Mouse (Mus musculus) layer of hippocampus, adult 9-11 months (tissue): Measurements from ENCODE around the gene A430078G23Rik.

Source experiments
- DNase-seq: peaks from one replicate; pipeline ENCODE4 v3.0.0; 2022

Gene A430078G23Rik

GRCm38 (mm10) chr8:3350747-3351146, 2.5 kb upstream of the A430078G23Rik start:
- DNase-seq, result no peak

- DNase-seq, result no peak
These were observed 500 bp upstream of the A430078G23Rik start for GRCm38 (mm10) chr8:3352715-3353114.

GRCm38 (mm10) chr8:3353811-3354442, 712 bp downstream of the A430078G23Rik start:
- no peak for DNase-seq

DNA sequence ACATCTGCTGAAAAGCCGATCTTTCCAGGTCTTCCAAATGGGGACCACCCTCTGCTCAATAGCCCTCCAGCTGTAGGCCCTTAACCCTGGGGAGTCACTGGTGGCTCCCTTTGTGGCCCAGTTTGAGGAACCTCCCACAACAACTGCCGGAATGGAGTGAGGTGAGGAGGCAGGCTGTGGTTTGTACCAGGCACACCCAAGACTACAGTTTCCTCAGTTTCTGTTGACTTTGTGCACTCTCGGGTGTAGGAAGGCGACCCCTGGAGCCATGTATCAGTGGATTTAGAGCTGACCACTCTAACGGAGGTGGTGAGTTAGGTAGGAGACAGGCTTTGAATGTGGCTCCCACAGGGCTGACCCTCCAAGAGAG, 1.2 kb downstream of the A430078G23Rik start:
- DNase-seq, result no peak

DNA sequence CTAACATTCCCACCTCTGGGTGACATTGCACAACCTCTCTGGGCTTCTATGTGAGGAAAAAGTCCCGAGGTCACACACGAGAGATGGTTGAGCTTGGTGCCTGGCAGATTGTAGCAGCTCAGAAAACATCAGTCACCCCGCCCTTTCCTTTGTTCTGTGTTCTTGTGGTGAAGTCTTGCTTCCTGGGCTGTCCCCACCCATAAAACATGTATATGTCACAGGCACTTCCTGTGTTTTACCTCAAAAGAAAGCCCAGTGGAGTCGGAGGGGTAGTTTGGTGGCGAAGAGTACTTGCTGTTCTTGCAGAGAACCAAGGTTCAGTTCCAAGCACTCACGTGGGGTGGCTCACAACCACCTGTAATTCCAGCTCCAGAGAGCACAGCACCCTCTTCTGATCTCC, 2.4 kb downstream of the A430078G23Rik start:
- DNase-seq, result no peak

- DNase-seq, result peak; percentile 48
These were observed 4.8 kb downstream of the A430078G23Rik start for GRCm38 (mm10) chr8:3358060-3358459.

DNA sequence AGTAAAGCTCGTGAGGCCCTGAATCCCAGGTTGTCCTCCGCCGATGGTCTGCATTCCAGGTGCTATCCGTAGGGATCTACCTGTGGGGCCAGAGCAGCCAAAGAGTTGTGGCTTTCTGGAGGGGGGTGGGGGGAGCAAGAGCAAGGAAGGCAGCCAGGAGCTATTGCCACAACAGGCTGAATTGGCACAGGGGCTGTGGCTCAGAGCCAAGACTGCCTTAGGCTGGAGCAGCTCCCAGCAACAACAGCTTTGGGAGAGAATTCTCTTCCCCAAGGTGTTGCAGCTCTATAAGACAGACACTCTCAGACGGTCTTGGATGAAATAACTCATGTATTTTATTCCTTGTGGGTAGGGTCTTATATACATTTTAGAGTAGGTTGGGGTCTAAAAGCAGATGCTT, 13.9 kb downstream of the A430078G23Rik start:
- no peak for DNase-seq

- no peak for DNase-seq
These were observed 14.9 kb downstream of the A430078G23Rik start for GRCm38 (mm10) chr8:3368091-3368490.

- no peak for DNase-seq
These were observed 22.5 kb downstream of the A430078G23Rik start for GRCm38 (mm10) chr8:3375748-3376147.

- no peak for DNase-seq
These were observed 23.5 kb downstream of the A430078G23Rik start for GRCm38 (mm10) chr8:3376641-3377274.

- peak; percentile 57 for DNase-seq
These were observed 34.1 kb downstream of the A430078G23Rik start for GRCm38 (mm10) chr8:3387286-3387685.

DNA sequence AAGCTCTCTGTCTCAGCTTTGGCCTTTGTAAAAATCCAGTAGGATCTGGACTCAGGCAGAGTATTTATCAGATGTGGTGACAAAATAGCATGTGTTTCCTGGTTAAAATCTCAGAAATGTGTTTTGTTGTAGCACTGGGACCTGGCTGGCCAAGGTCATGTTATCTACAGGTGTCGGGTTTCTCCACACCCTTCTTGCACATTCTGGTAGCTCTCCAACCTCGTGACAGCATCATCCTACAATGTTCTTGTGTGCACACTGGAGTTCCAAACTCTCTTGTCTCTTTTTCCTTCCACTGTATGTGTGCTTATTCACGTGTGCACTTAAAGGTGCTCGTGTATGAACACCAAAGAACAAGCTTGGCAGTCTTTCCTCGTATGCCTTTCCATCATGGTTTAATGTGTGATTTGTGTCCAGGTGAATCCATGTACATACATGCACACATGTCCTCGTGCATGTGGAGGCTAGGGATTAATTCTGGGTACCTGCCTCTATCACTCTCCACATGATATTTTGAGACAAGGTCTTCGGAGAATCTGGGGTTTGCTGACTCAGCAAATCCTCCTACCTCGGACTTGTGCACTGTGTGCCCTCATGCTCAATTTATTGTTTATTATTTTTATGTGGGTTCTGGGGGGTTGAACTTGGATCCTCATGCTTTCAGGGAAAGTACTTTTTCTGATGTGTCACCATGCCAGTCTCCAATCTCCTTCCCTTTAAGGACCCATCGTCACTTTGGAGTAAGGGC, 35.5 kb downstream of the A430078G23Rik start:
- DNase-seq, result no peak

DNA sequence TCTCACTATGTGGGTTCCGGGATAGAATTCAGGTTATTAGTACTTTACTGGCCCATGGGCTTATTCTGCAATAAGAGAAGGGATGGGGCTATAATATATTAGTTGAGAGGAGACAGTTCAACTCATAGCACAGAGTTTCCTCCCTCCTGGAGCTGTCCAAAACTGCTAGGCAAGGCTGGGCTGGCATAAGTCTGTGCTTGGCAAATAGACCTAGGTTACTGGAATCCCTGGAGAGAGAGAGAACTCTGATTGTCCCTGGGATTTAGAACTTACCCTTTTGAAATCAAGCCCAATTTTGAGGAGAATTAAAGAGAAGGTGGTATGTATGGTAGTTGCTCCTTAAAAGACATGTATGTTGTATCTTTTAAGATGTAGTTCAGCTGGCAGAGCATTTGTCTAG, 36.3 kb downstream of the A430078G23Rik start:
- DNase-seq, result no peak

GRCm38 (mm10) chr8:3392293-3392692, 39.1 kb downstream of the A430078G23Rik start:
- DNase-seq, result no peak

- DNase-seq, result peak; percentile 88
These were observed 39.8 kb downstream of the A430078G23Rik start, which contains the start of gene Arhgef18 for GRCm38 (mm10) chr8:3392771-3393710. TSS of gene Arhgef18 (plus strand) at chr8:3393006.

GRCm38 (mm10) chr8:3394600-3394999, 41.4 kb downstream of the A430078G23Rik start:
- no peak for DNase-seq

DNA sequence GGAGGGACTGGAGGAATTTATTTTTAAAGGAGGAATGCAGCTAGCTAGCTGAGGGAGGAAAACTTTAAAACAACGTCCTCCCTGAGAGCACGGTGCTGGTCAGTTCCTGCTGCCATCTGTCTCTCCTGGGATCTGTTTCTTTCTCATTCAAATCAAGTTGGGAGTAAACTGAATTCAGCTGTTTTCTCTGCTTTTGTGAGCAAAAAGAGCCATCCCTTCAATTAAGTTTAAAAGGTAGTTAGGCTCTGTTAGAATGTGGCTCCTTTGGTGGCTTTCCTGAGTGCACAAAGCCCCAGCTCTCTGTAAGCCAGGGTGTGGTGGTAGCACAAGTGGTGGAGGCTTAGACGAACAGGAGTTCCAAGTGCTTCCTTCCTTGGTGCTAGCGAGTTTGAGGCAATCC, 42.0 kb downstream of the A430078G23Rik start:
- DNase-seq, result no peak

- DNase-seq, result no peak
These were observed 44.4 kb downstream of the A430078G23Rik start for GRCm38 (mm10) chr8:3397597-3397996.

DNA sequence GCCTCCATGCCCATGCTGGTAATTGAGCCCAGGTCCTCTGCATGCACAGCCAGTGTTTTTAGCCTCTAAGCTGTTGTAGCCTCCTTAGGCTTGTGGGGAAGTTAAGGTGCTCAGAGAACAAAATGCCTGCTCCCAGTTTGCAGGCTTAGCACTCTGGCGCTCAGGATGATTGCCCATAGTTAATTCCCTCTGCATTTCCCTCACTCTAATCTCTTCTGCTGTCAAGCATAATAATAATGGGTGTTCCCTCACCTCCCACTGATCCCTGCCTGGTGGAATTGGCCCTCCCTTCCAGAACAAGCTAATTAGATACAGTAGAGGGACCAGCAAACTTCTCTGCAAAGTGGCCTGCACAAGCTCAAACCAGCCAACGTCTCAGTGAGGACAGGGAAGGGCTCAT, 47.3 kb downstream of the A430078G23Rik start:
- DNase-seq, result no peak

- DNase-seq, result no peak
These were observed 54.2 kb downstream of the A430078G23Rik start for GRCm38 (mm10) chr8:3407417-3407816.

DNA sequence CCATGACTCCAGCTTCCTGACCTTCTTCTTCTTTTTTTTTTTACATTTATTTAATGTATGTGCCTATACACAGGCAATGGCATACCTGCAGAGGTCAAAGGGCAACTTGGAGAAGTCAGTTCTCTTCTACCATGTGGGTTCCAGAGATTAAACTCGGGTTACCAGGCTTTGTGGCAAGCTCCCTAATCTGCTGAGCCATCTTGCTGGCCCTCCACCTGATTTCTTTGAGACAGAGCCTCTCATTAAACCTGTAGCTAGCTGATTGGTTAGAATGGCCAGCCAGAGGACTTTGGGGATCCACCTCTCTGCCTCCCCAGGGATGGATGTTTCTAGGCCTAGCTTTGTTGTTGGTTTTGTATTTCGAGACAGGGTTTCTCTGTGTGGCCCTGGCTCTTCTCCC, 57.9 kb downstream of the A430078G23Rik start:
- DNase-seq, result no peak

DNA sequence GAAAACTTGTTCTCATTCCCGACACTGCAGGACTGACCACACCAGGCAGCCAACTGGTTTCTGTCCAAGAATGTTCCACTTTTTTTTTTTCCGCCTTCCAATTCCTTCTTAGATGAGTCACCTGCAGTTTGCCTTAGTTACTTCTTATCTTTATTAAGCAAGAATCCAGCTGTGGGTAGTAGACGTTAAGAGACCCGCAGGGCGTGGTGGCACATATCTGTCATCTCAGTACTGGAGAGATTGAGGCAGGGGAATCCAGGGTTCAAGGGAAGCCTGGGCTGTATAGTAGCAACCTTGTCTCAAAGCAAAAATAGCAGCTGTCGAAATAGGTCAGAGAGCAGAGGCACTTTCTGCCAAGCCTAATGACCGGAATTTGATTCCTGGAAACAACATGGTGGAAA, 58.7 kb downstream of the A430078G23Rik start:
- no peak for DNase-seq

GRCm38 (mm10) chr8:3412816-3413215, 59.6 kb downstream of the A430078G23Rik start:
- DNase-seq, result no peak
